Mouse (Mus musculus) right cerebral cortex, adult 2 months (tissue): ENCODE measurements around the gene Stk35.

Source experiments
- DNase-seq, 2 experiments: peaks; one replicate each; pipeline ENCODE4 v3.0.0; 2021 to 2022; ENCODE audit warnings: low spot score in 2 of 2

Gene Stk35

GRCm38 (mm10) chr2:129800271-129800903 lies at the start of gene Stk35:
Gene Stk35 (plus strand): TSS chr2:129800517.
- DNase-seq, result peak; percentile 90 to 92

- no peak for DNase-seq
These were observed 18.3 kb upstream of the Stk35 start for GRCm38 (mm10) chr2:129782046-129782445.

GRCm38 (mm10) chr2:129796501-129796900 lies 3.8 kb upstream of the Stk35 start:
- no peak for DNase-seq

GRCm38 (mm10) chr2:129797709-129798108 lies 2.6 kb upstream of the Stk35 start:
- DNase-seq, result no peak

- DNase-seq, result no peak
These were observed 1.9 kb upstream of the Stk35 start for GRCm38 (mm10) chr2:129798410-129798809.

- no peak for DNase-seq
These were observed 550 bp downstream of the Stk35 start for GRCm38 (mm10) chr2:129800904-129801230.

- DNase-seq, result peak; percentile 93 to 94
These were observed 1.1 kb downstream of the Stk35 start for GRCm38 (mm10) chr2:129801231-129802029.

GRCm38 (mm10) chr2:129805486-129805885 lies 5.2 kb downstream of the Stk35 start:
- no peak for DNase-seq

- no peak for DNase-seq
These were observed 6.2 kb downstream of the Stk35 start for GRCm38 (mm10) chr2:129806486-129806885.

GRCm38 (mm10) chr2:129810563-129810962 lies 10.2 kb downstream of the Stk35 start:
- no peak for DNase-seq

- DNase-seq, result no peak
These were observed 13.7 kb downstream of the Stk35 start for GRCm38 (mm10) chr2:129814033-129814432.

- no peak for DNase-seq
These were observed 14.8 kb downstream of the Stk35 start for GRCm38 (mm10) chr2:129815076-129815475.

GRCm38 (mm10) chr2:129817603-129818257 lies 17.4 kb downstream of the Stk35 start:
- DNase-seq, result no peak

GRCm38 (mm10) chr2:129818868-129819267 lies 18.6 kb downstream of the Stk35 start:
- no peak for DNase-seq

GRCm38 (mm10) chr2:129819531-129819930 lies 19.2 kb downstream of the Stk35 start:
- no peak for DNase-seq

- no peak for DNase-seq
These were observed 19.6 kb downstream of the Stk35 start for GRCm38 (mm10) chr2:129819951-129820350.

GRCm38 (mm10) chr2:129821021-129821420 lies 20.7 kb downstream of the Stk35 start:
- peak; percentile 53 to 70 for DNase-seq

GRCm38 (mm10) chr2:129821568-129821967 lies 21.3 kb downstream of the Stk35 start:
- DNase-seq, result no peak

GRCm38 (mm10) chr2:129823310-129823709 lies 23.0 kb downstream of the Stk35 start:
- DNase-seq, result no peak

- DNase-seq, result no peak
These were observed 23.9 kb downstream of the Stk35 start for GRCm38 (mm10) chr2:129824254-129824653.

- no peak for DNase-seq
These were observed 25.8 kb downstream of the Stk35 start for GRCm38 (mm10) chr2:129826141-129826540.

GRCm38 (mm10) chr2:129832993-129833392 lies 32.7 kb downstream of the Stk35 start:
- DNase-seq, result no peak

GRCm38 (mm10) chr2:129834221-129834620 lies 33.9 kb downstream of the Stk35 start:
- no peak for DNase-seq
